Mouse (Mus musculus) forebrain, embryonic 11.5 days (tissue): Measurements from ENCODE around the gene Lrcol1. TPM values are rescaled to one million over a fixed set of nuclear protein-coding genes. Genes with fewer than 3 reads are reported as not detected.

Source experiments
- ATAC-seq: fragments of 200-750 bp; cut with Nextera tagmentation; replicated peaks from 2 replicates; pipeline ENCODE4 v1.8.0; 2017; ENCODE audit warnings: moderate TSS enrichment; ENCODE audit not compliant: low FRiP score
- DNase-seq: peaks from one replicate; pipeline ENCODE4 v3.0.0-alpha.2; 2017; ENCODE audit warnings: low spot score
- H3K27ac ChIP-seq: fragments of 300-500 bp; sonication (generic); 2 replicates; pipeline ENCODE4 v1.5.1; 2014; ENCODE audit warnings: low read depth, low read length
- H3K27me3 ChIP-seq: fragments of 300-500 bp; sonication (generic); 2 replicates; pipeline ENCODE4 v1.6.1; 2014; ENCODE audit warnings: mild to moderate bottlenecking, low read length, mixed read lengths; ENCODE audit not compliant: control insufficient read depth, insufficient read depth
- H3K36me3 ChIP-seq: fragments of 300-500 bp; sonication (generic); 2 replicates; pipeline ENCODE4 v1.6.1; 2014; ENCODE audit warnings: mild to moderate bottlenecking, low read length, moderate library complexity, mixed read lengths; ENCODE audit not compliant: control insufficient read depth, insufficient read depth
- H3K4me1 ChIP-seq: fragments of 300-500 bp; sonication (generic); replicated peaks from 2 replicates; pipeline ENCODE4 v1.6.1; 2014; ENCODE audit warnings: low read length, mixed read lengths; ENCODE audit not compliant: control insufficient read depth, insufficient read depth
- H3K4me2 ChIP-seq: fragments of 300-500 bp; sonication (generic); 2 replicates; pipeline ENCODE4 v1.6.1; 2014; ENCODE audit warnings: low read depth, mild to moderate bottlenecking, low read length, moderate library complexity, mixed read lengths; ENCODE audit not compliant: severe bottlenecking
- H3K4me3 ChIP-seq: fragments of 300-500 bp; sonication (generic); 2 replicates; pipeline ENCODE4 v1.5.1; 2014; ENCODE audit warnings: low read depth, low read length
- H3K9ac ChIP-seq: fragments of 300-500 bp; sonication (generic); 2 replicates; pipeline ENCODE4 v1.6.1; 2014; ENCODE audit warnings: low read length
- H3K9me3 ChIP-seq: fragments of 300-500 bp; sonication (generic); 2 replicates; pipeline ENCODE4 v1.6.1; 2016; ENCODE audit warnings: low read length, mixed read lengths; ENCODE audit not compliant: control insufficient read depth
- WGBS: fragments of 180-500 bp; shearing (Covaris S2); extraction: QIAGEN DNeasy Blood & Tissue Kit; methylation state at CpG from one replicate; pipeline ENCODE4 v1.1.7; 2014; 5-methylcytosine and 5-hydroxymethylcytosine counted together
- polyA plus RNA-seq: library from polyadenylated mRNA; unstranded; fragments of >200 nt; fragmentation: Nextera tagmentation; extraction: Ambion mirVana; gene quantifications from 2 replicates; pipeline ENCODE4 v1.2.1, GENCODE M21; 2014

Lrcol1 gene
- polyA plus RNA-seq, 1 experiment from 2014 or later = not detected

GRCm38 (mm10) chr5:110392727-110393126 lies 48.2 kb downstream of the Lrcol1 start:
- Histone ChIP-seq H3K36me3 (no peaks in the 10 kb centered on the region), H3K27me3 (peaks cover 2% of the 10 kb centered on the region; the same call in 1 of the 2 replicates), H3K27ac (no peak overlapping the region), H3K4me3 (no peak overlapping the region), H3K4me2 (no peak overlapping the region), H3K9ac (no peak overlapping the region), H3K9me3 (no peaks in the 10 kb centered on the region), H3K4me1 (no peaks in the 10 kb centered on the region)
- 78% methylated on average over 5 of the region's 5 CpGs for WGBS
- DNase-seq = no peak
- ATAC-seq = peak; percentile 53; the same call in 1 of the 2 replicates

DNA sequence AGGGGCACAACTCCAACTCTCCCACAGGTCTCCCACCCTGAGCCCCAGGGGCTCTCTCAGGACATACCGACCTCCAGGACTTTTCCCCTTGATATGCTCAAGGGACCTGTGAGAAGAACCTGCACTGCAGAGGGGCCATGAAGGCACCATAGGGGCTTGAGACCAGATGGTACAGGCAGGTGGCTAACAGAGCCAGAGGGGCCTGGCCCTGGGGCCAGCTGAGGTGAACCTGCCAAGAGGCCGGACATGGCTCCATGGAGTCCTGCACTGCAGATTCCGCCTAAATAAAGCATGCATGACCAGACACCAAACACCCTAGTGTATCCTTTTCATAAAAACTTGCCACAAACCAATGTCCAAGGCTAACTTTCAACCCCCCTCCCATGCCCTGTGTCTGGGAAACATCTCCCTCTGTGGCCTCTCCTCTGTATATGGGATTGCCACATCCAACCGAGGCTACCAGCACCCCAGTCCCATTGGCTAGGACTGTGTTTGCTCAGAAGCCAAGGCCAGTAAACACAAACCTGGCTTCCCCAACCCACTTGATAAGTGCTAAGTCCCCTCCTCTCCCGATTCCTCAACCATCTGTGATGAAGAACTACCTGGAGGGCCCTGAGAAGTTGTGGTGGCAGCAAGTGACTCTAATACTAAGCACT lies 50.6 kb downstream of the Lrcol1 start:
- no peak overlapping the region for H3K27ac ChIP-seq
- H3K4me3 ChIP-seq = no peak overlapping the region
- DNase-seq (no peak), ATAC-seq (no peak)
- no peaks in the 10 kb centered on the region for H3K27me3 ChIP-seq
- no peaks in the 10 kb centered on the region for H3K4me1 ChIP-seq
- no peak overlapping the region for H3K9ac ChIP-seq
- no peaks in the 10 kb centered on the region for H3K9me3 ChIP-seq
- WGBS = 83% methylated on average over 5 of the region's 5 CpGs
- H3K36me3 ChIP-seq = no peaks in the 10 kb centered on the region
- H3K4me2 ChIP-seq = no peak overlapping the region

DNA sequence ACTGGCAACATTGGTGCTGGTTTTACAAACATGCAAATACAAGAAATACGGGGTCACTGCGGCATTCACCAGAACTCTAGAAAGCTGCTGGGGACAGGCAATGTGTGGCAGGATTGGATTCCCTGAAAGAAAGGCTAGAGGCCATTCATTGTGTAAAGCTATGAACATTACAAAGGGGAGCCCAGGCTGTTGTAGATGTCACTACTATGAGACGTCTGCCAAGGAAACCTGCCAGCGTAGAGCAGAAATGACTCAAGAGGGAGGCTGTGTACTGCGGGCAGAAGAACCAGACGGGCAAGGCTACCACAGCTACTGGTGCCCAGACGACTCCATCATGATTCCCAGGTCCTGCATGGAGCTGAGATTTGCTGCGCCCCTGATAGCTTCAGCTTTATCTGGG lies 56.6 kb downstream of the Lrcol1 start:
- no peaks in the 10 kb centered on the region for H3K27me3 ChIP-seq
- no peaks in the 10 kb centered on the region for H3K36me3 ChIP-seq
- no peak overlapping the region for H3K27ac ChIP-seq
- H3K9ac ChIP-seq = no peak overlapping the region
- no peak for ATAC-seq
- WGBS = 84% methylated on average over 8 of the region's 8 CpGs
- DNase-seq = no peak
- H3K9me3 ChIP-seq = no peaks in the 10 kb centered on the region
- no peak overlapping the region for H3K4me3 ChIP-seq
- H3K4me1 ChIP-seq = no peaks in the 10 kb centered on the region; the same call in 1 of the 2 replicates
- no peak overlapping the region for H3K4me2 ChIP-seq

- peaks cover 8% of the 10 kb centered on the region; the same call in 1 of the 2 replicates for H3K4me1 ChIP-seq
- H3K27ac ChIP-seq = no peak overlapping the region
- H3K36me3 ChIP-seq = no peaks in the 10 kb centered on the region
- H3K27me3 ChIP-seq = no peaks in the 10 kb centered on the region
- H3K9me3 ChIP-seq = no peaks in the 10 kb centered on the region
- 91% methylated on average over 2 of the region's 2 CpGs for WGBS
- no peak for ATAC-seq
- no peak for DNase-seq
- no peak overlapping the region for H3K4me2 ChIP-seq
- H3K4me3 ChIP-seq = no peak overlapping the region
- no peak overlapping the region for H3K9ac ChIP-seq
These were observed 58.0 kb downstream of the Lrcol1 start for GRCm38 (mm10) chr5:110402557-110402956.

GRCm38 (mm10) chr5:110403931-110404330 lies 59.4 kb downstream of the Lrcol1 start:
- no peak overlapping the region for H3K9ac ChIP-seq
- ATAC-seq = no peak
- 46% methylated on average over 3 of the region's 3 CpGs for WGBS
- no peaks in the 10 kb centered on the region for H3K9me3 ChIP-seq
- H3K4me3 ChIP-seq = no peak overlapping the region
- no peaks in the 10 kb centered on the region; the same call in 1 of the 2 replicates for H3K36me3 ChIP-seq
- no peak overlapping the region for H3K4me2 ChIP-seq
- DNase-seq = no peak
- no peak overlapping the region for H3K27ac ChIP-seq
- peaks cover 8% of the 10 kb centered on the region; the same call in 1 of the 2 replicates for H3K4me1 ChIP-seq
- H3K27me3 ChIP-seq = no peaks in the 10 kb centered on the region

Other genes with a start within 250 kb of the Lrcol1 start
- 0.43 and 1.3 TPM in 2 replicates for gene Plcxd1, start 244.8 kb upstream of the Lrcol1 start, polyA plus RNA-seq
- gene Gtpbp6, start 236.5 kb upstream of the Lrcol1 start, polyA plus RNA-seq = 24.4 and 28.2 TPM in 2 replicates
- 6.3 and 6.4 TPM in 2 replicates for gene Zfp605, start 234.6 kb upstream of the Lrcol1 start, polyA plus RNA-seq
- gene Chfr, start 208.9 kb upstream of the Lrcol1 start, polyA plus RNA-seq = 64.1 and 69.2 TPM in 2 replicates
- gene Golga3, start 168.0 kb upstream of the Lrcol1 start, polyA plus RNA-seq = 20.0 and 20.7 TPM in 2 replicates
- 39.0 and 48.6 TPM in 2 replicates for gene Ankle2, start 113.7 kb upstream of the Lrcol1 start, polyA plus RNA-seq
- gene Pgam5, start 74.8 kb upstream of the Lrcol1 start, polyA plus RNA-seq = 92.4 and 104 TPM in 2 replicates
- gene Pxmp2, start 58.5 kb upstream of the Lrcol1 start, polyA plus RNA-seq = 10.7 and 12.2 TPM in 2 replicates
- gene Pole, start 58.4 kb upstream of the Lrcol1 start, polyA plus RNA-seq = 49.8 and 50.7 TPM in 2 replicates
- gene P2rx2, start 1.5 kb upstream of the Lrcol1 start, polyA plus RNA-seq = 1.0 and 1.3 TPM in 2 replicates
- 39.5 and 41.1 TPM in 2 replicates for gene Fbrsl1, start 103.8 kb downstream of the Lrcol1 start, polyA plus RNA-seq
- 1.6 and 2.1 TPM in 2 replicates for gene Galnt9, start 199.6 kb downstream of the Lrcol1 start, polyA plus RNA-seq